Mouse (Mus musculus): ENCODE results near the gene Ypel2.
A peak's percentile ranks its signal among the peaks of the same experiment; 100 is the strongest.

Ypel2 gene

GRCm38 (mm10) chr11:86925085-86925638 is 68.3 kb downstream of the Ypel2 start:
- no peak for DNase-seq

DNA sequence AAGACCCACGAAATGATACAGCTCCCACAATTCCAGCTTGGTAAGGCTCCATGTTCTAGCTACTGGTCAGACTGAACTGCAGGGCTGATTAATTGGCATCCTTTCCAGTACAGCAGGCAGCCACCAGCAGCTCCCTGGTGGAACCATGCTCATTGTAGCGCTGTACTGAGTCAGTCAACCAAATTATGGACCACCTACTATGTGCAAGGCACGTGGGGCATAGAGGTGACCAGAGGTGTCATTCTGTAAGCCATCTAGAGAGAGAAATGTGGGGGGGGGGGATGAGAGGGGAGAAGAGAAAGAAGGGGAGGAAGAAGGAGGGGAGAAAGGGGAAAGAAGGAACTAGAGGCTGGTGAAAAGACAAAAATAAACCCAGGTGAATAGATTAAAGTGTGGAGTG is 68.9 kb downstream of the Ypel2 start:
- DNase-seq, result no peak

GRCm38 (mm10) chr11:86923654-86924053 is 69.9 kb downstream of the Ypel2 start:
- DNase-seq, result no peak

DNA sequence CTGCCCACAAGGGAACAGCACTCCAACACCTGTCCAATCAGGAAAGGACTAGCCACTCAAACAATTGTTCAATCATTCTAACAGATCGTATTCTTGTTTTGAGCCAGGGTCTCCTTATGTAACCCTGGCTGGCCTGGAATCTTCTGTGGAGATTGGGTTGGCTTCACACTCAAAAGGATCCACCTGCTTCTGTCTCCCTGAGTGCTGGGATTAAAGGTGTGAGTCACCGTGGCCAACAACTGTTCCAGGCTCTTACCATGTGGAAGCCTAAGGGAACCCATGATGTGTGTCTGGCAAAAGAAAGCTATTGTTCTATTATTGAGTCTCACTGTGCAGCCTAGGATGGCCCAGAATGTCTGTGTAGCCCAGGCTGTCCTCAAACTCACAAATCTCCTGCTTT is 71.5 kb downstream of the Ypel2 start:
- no peak for DNase-seq

DNA sequence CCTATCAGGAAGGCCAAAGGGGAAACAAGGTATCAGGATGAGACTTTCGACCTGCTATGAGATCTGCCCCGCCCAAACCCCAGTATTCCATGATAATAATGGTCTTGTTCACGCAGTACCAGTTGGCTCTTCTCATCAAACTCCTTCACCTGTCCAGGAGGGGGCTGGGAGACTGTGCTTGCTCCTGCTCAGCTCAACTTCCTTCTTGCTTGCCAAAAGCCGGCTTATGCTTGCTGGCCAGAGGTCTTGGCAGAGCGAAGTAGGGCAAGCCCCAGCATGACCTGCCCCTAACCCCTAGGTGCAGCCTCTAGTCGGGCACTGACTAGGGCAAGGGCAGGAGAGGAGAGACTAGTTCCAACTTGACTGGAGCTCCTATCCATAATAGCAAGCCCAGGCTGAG is 72.2 kb downstream of the Ypel2 start:
- DNase-seq, result no peak

- DNase-seq, result peak; percentile 60
Measured at GRCm38 (mm10) chr11:86920111-86921080, 73.1 kb downstream of the Ypel2 start.

DNA sequence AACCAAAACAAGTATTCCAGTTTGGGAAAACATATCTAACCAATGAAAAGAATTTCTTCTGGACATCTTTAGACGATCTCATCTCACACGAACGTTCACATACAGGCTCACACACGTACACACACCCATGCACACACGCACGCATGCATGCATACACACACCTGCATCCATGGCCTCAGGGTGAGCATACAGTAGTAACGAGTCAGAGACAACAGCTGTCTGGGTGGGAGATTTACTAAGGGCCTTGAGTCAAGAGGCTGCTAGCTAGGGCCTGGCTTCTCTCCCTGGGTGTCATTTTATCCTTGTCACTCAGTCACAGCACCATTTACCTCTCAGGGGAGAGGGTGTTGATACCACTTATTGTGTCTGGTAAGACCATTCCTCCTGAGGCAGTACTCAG is 74.0 kb downstream of the Ypel2 start:
- DNase-seq, result no peak

- DNase-seq, result no peak
Measured at GRCm38 (mm10) chr11:86917536-86917935, 76.0 kb downstream of the Ypel2 start.

GRCm38 (mm10) chr11:86916596-86917249 is 76.8 kb downstream of the Ypel2 start:
- no peak for DNase-seq

DNA sequence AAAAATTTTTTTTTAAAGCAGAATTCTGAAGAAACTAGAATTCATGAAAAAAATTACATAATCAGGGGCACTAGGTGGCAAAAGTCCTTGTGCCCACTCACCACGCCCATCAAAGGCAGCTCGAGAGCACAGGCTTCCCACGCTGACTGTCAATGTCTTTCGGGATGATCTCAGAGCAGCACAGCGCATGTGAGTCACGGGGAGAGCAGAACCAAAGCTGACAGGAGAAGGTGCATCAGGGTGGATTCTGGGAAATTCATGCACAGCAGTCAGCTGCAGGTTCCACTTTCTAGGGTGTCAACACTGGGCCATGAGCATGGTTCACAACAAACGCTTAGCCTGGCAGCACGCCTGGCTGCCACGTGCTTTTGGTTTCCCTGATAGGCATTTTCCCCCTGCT is 79.2 kb downstream of the Ypel2 start:
- DNase-seq, result no peak

DNA sequence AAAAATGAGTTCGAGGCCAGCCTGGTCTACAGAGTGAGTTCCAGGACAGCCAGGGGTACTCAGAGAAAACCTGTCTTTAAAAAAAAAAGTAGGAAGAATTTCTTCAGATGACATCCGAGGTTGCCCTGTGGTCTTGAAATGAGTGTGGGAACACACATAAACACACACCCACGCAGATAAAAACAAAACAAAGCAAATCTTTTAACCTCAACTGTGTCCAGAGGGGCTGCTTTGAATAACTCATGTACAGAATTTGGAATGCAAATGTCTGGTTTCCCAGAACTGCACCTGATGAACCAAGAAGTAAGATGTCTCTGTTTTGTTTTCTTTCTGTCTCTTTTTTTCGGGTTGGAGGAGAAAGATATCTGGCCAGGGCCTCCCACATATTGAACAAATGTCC is 83.3 kb downstream of the Ypel2 start:
- DNase-seq, result no peak

DNA sequence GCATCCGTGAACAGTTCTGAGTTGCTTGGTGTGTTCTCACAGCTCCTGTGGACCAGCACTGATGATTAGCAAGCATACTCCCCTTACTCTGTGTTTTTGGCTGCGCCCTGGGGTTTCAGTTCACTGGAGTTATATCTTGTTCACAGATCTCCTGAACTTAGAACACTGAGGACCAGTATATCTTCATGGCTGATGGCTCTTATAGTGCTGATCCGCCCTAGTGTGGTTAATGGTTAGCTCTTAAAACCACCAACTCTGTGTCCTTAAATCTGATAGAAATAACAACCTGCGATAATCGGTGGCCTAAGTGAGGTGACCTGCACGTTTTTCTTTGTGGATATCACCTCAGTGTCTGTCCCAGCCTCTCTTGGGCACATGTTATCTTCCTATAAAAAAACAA is 84.5 kb downstream of the Ypel2 start:
- DNase-seq, result no peak

GRCm38 (mm10) chr11:86907889-86908590 is 85.5 kb downstream of the Ypel2 start:
- peak; percentile 30 for DNase-seq

DNA sequence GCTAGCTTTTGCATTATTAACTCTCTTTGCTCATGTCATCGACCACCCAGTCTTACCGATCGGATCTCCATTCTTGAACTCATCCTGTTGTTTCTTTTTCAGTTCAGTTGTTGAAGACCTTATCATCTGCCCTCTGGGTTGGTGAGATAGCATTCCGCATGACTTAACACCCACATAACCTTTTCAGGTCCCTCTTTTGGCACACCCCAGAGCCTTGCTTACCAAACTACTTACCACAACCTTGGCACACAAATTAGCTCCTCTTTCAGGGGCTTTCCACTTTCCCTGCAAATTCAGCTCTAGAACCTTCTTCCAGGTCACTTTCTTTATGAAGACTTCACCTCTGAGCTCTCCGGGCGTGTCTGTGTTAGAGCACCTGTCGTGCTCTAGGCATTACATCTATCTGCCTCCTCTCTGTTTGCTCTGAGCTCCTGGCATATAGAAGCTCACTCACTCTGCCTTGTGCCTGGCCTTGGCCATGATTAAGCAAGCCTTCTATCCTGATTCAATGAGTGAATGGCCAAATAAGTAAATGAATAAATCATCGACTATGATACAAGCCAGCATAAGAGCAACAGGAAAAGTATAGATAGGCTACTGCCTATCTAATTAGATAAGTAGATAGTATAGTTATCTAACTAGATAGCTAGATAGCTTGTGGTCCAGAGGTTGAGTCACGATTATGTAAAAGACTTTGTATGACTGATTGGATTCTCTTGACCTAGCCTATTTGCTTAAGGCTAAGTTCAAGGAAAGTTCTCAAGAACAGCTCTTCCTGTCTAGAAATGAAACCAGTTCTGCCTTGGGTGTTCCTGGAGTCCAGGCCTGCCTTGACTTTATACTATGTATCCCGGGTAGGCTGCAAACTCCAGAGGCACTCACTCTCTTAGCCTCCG is 86.5 kb downstream of the Ypel2 start:
- DNase-seq, result no peak

GRCm38 (mm10) chr11:86906257-86906656 is 87.2 kb downstream of the Ypel2 start:
- DNase-seq, result no peak

- DNase-seq, result no peak
Measured at GRCm38 (mm10) chr11:86905261-86905660, 88.2 kb downstream of the Ypel2 start.

GRCm38 (mm10) chr11:86904706-86905105 is 88.8 kb downstream of the Ypel2 start:
- DNase-seq, result no peak

- no peak for DNase-seq
Measured at GRCm38 (mm10) chr11:86898367-86898766, 95.1 kb downstream of the Ypel2 start.

DNA sequence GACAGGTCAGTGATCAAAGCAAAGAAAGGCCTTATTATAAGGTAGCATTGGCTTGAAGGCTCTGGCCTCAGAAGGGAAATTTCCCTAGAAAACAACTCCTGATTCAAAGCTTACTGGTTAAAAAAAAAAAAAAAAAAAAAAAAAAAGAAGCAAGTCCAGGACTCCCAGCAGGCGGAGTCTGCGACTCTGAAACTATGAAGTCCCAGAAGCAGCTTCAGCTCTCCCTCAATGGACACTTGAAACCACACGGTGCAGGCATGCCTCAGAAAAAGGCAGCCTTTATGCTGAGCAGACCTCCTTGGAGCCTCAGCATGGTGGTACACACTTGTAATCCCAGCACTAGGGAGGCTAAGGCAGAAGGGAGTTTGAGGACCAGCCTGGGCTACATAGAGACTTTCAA is 97.9 kb downstream of the Ypel2 start:
- no peak for DNase-seq

GRCm38 (mm10) chr11:86895156-86895555 is 98.4 kb downstream of the Ypel2 start:
- DNase-seq, result no peak

DNA sequence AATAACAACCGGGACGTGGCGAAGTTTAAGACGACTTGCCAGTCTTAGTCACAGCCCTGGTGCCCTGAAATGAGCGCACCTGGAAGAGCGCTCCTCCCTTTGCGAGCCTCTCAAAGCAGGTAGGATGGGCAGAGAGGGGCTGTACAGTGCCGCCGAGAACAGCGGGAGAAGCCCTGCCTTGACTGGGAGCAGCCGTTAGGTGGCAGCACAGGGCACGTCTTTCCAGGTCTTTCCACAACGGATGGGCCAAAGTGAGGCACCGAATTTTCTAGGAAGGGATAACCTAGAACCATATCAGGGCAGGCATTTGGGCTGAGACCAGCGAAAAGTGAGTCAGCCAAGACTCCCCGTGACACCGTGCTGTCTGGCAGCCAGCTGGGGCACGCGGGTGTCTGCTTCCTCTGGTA is 99.3 kb downstream of the Ypel2 start:
- DNase-seq, result peak; percentile 91

DNA sequence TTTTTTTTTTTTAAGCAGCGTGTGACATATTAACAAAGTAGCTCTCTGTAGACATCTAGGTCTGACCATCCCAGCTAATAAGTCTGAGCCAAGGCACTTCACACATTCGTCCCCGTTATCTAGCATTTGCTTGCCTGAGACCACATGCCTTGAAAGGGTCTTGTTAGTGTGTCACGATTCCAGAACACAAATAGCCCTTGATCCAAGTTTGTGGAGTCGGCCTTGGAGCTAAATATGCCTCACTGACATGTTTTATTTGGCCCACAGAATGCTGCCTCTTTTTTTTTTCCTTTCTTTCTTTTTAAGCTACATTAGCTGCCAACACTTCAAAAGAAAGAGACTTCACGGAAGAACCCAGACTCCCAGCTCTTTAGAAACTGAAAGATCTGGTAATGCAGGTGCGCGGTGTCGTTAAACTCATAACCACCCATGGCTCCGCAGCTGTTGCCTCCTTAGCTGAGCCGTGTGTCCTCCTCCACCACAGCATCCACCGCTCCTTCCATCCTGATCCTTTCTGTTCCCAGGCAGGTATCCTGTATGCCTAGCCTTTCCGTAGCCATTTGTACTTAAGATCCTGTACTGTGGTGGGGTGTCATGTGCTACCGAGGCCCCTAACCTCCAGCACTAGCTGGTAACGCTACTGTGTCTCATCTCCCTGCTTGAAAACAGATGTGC is 100.4 kb downstream of the Ypel2 start:
- no peak for DNase-seq

All from lung, postnatal 36 days (tissue).